Mouse (Mus musculus) midbrain, embryonic 14.5 days (tissue): ENCODE data around the gene Yif1b. TPM values are rescaled to one million over a fixed set of nuclear protein-coding genes. Genes with fewer than 3 reads are reported as not detected.

Experiments
- ATAC-seq: fragments of 200-750 bp; cut with Nextera tagmentation; 2 replicates; pipeline ENCODE4 v1.8.0; 2017; ENCODE audit warnings: moderate number of reproducible peaks, moderate library complexity; ENCODE audit not compliant: low FRiP score, low TSS enrichment
- DNase-seq: peaks from one replicate; pipeline ENCODE4 v3.0.0-alpha.2; 2015
- H3K27ac ChIP-seq: fragments of 300-500 bp; sonication (generic); replicated peaks from 2 replicates; pipeline ENCODE4 v1.5.1; 2014; ENCODE audit warnings: mild to moderate bottlenecking, low read depth, low read length, moderate library complexity
- H3K27me3 ChIP-seq: fragments of 300-500 bp; sonication (generic); 2 replicates; pipeline ENCODE4 v1.6.1; 2014; ENCODE audit warnings: low read length, control low read depth, mixed read lengths; ENCODE audit not compliant: control insufficient read depth, insufficient read depth
- H3K36me3 ChIP-seq: fragments of 300-500 bp; sonication (generic); 2 replicates; pipeline ENCODE4 v1.6.1; 2014; ENCODE audit warnings: low read length, control low read depth; ENCODE audit not compliant: control insufficient read depth, insufficient read depth
- H3K4me1 ChIP-seq: fragments of 300-500 bp; sonication (generic); 2 replicates; pipeline ENCODE4 v1.6.1; 2014; ENCODE audit warnings: mild to moderate bottlenecking, antibody characterized with exemption, low read length, control low read depth; ENCODE audit not compliant: control insufficient read depth, insufficient read depth
- H3K4me2 ChIP-seq: fragments of 300-500 bp; sonication (generic); 2 replicates; pipeline ENCODE4 v1.6.1; 2014; ENCODE audit warnings: mild to moderate bottlenecking, low read length, moderate library complexity
- H3K4me3 ChIP-seq: fragments of 300-500 bp; sonication (generic); replicated peaks from 2 replicates; pipeline ENCODE4 v1.5.1; 2014; ENCODE audit warnings: low read depth, low read length
- H3K9ac ChIP-seq: fragments of 300-500 bp; sonication (generic); replicated peaks from 2 replicates; pipeline ENCODE4 v1.6.1; 2014; ENCODE audit warnings: mild to moderate bottlenecking, low read length, moderate library complexity
- H3K9me3 ChIP-seq: fragments of 300-500 bp; sonication (generic); 2 replicates; pipeline ENCODE4 v1.6.1; 2016; ENCODE audit warnings: low read length, control low read depth, mixed read lengths; ENCODE audit not compliant: control insufficient read depth
- WGBS: fragments of 180-500 bp; shearing (Covaris S2); extraction: QIAGEN DNeasy Blood & Tissue Kit; methylation state at CpG from one replicate; pipeline ENCODE4 v1.1.7; 2014; 5-methylcytosine and 5-hydroxymethylcytosine counted together
- polyA plus RNA-seq: library from polyadenylated mRNA; unstranded; fragments of >200 nt; fragmentation: Nextera tagmentation; extraction: Ambion mirVana; gene quantifications from 2 replicates; pipeline ENCODE4 v1.2.1, GENCODE M21; 2014

Gene Yif1b
- polyA plus RNA-seq, 1 experiment from 2014 or later, result 86.6 TPM

- Histone ChIP-seq H3K4me3 (no peak overlapping the region), H3K4me1 (no peaks in the 10 kb centered on the region), H3K27ac (no peak overlapping the region), H3K36me3 (no peaks in the 10 kb centered on the region), H3K9ac (no peak overlapping the region), H3K27me3 (no peaks in the 10 kb centered on the region), H3K4me2 (no peak overlapping the region), H3K9me3 (no peaks in the 10 kb centered on the region)
- 70% methylated on average over 7 of the region's 7 CpGs for WGBS
- DNase-seq (no peak), ATAC-seq (no peak)
These were observed 27.5 kb downstream of the Yif1b start for GRCm38 (mm10) chr7:29265636-29266035.

GRCm38 (mm10) chr7:29266931-29267330 lies 28.8 kb downstream of the Yif1b start:
- Histone ChIP-seq H3K36me3 (no peaks in the 10 kb centered on the region), H3K27ac (no peak overlapping the region), H3K9me3 (no peaks in the 10 kb centered on the region), H3K4me1 (no peaks in the 10 kb centered on the region), H3K4me3 (no peak overlapping the region), H3K4me2 (no peak overlapping the region), H3K9ac (no peak overlapping the region), H3K27me3 (no peaks in the 10 kb centered on the region)
- WGBS, result 67% methylated on average over 4 of the region's 4 CpGs
- ATAC-seq (no peak), DNase-seq (no peak)

DNA sequence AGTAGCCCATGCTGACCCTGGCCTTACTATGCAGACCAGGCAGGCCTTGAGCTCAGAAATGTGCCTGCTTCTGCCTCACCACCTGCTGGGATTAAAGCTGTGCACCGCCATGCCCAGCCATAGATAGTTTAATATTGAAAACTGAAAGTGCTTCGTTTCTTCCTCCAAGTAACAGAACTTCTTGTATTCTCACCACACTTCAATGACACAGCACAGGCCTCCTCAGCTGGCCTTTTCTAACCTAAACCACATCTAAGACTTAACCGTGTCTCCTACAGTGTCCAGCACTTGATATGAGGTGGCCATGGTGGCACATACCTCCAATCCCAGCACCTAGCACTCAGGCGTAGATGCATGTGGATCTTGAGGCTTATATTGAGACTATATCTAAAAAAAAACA lies 32.3 kb downstream of the Yif1b start:
- Histone ChIP-seq H3K27ac (no peak overlapping the region), H3K36me3 (no peaks in the 10 kb centered on the region), H3K9ac (no peak overlapping the region), H3K4me3 (no peak overlapping the region), H3K27me3 (no peaks in the 10 kb centered on the region), H3K4me2 (no peak overlapping the region), H3K9me3 (no peaks in the 10 kb centered on the region), H3K4me1 (no peaks in the 10 kb centered on the region)
- DNase-seq (no peak), ATAC-seq (no peak)
- 89% methylated on average over 4 of the region's 4 CpGs for WGBS

DNA sequence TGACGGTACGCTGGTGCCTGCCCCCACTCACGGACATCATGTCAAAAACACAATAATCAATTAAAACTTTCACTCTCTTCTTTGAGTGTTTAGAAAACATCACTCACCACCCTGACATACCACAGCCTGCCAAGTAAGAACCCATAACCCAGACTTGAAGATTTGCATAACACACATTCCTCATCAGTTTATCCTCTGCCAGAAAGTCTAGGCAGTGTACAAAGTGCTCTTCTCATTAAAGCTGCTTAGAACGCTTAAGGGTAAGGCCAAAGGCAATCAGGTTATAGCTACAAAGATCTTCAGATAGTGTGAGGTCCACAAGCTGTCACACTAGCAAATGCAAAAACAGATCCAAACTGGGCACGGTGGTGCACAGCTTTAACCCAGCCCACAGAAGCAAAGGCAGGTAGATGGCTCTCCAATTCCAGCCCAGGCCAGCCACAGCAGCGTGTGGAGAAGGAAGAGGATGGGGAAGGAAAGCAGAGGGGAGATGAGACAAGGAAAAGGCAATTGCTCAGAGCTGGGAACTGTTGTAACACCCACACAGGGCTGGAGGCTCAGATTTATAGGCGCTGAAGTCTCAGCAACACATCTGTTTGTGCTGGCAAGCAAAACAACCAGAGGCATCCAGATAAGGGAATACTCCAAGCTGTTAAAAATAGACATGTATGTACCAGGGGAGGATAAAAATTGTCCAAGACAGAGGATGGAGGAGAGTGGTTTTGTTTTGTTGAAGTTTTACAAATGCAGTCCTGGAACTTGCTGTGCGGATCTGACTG lies 33.7 kb downstream of the Yif1b start:
- no peak overlapping the region for H3K9ac ChIP-seq
- WGBS, result 87% methylated on average over 8 of the region's 8 CpGs
- no peak overlapping the region for H3K27ac ChIP-seq
- no peaks in the 10 kb centered on the region for H3K4me1 ChIP-seq
- DNase-seq, result no peak
- H3K4me3 ChIP-seq, result no peak overlapping the region
- no peak for ATAC-seq
- H3K36me3 ChIP-seq, result no peaks in the 10 kb centered on the region
- no peak overlapping the region for H3K4me2 ChIP-seq
- no peaks in the 10 kb centered on the region for H3K27me3 ChIP-seq
- H3K9me3 ChIP-seq, result no peaks in the 10 kb centered on the region

GRCm38 (mm10) chr7:29276715-29277114 lies 38.6 kb downstream of the Yif1b start:
- H3K9ac ChIP-seq, result no peak overlapping the region
- H3K4me1 ChIP-seq, result peaks cover 3% of the 10 kb centered on the region
- H3K27ac ChIP-seq, result no peak overlapping the region
- peaks cover 15% of the 10 kb centered on the region; the same call in 1 of the 2 replicates for H3K27me3 ChIP-seq
- H3K4me2 ChIP-seq, result no peak overlapping the region
- ATAC-seq (no peak), DNase-seq (no peak)
- no peaks in the 10 kb centered on the region for H3K36me3 ChIP-seq
- no peak overlapping the region for H3K4me3 ChIP-seq
- no peaks in the 10 kb centered on the region for H3K9me3 ChIP-seq
- 92% methylated on average over 5 of the region's 5 CpGs for WGBS

DNA sequence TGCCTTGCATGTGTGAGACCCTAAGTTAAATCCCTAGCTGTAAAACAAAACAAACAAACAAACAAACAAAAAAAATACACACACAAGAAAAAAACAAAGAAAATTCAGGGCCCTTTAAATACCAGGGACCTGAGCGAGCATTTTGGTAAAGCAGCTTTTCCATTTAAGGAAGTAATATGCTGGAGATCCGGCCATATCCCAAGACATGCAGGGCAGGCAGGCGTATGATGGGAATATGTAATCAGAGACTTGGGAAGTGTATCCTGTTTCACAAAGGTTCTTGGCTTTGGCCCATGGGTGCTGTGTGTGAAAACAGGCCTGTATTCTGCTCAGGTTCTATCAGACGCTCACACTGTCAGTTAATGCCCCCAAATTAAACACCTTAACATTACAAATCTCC lies 39.4 kb downstream of the Yif1b start:
- no peak overlapping the region for H3K9ac ChIP-seq
- no peak overlapping the region for H3K4me3 ChIP-seq
- ATAC-seq, result no peak
- peaks cover 10% of the 10 kb centered on the region for H3K4me1 ChIP-seq
- 92% methylated on average over 4 of the region's 4 CpGs for WGBS
- H3K27ac ChIP-seq, result no peak overlapping the region
- H3K27me3 ChIP-seq, result peaks cover 23% of the 10 kb centered on the region
- H3K4me2 ChIP-seq, result no peak overlapping the region
- H3K9me3 ChIP-seq, result no peaks in the 10 kb centered on the region
- no peak for DNase-seq
- no peaks in the 10 kb centered on the region for H3K36me3 ChIP-seq

- H3K27ac ChIP-seq, result no peak overlapping the region
- H3K9me3 ChIP-seq, result no peaks in the 10 kb centered on the region
- no peak overlapping the region for H3K4me3 ChIP-seq
- ATAC-seq, result no peak
- no peak for DNase-seq
- H3K4me1 ChIP-seq, result peaks cover 10% of the 10 kb centered on the region
- peaks cover 28% of the 10 kb centered on the region for H3K27me3 ChIP-seq
- H3K36me3 ChIP-seq, result no peaks in the 10 kb centered on the region
- no peak overlapping the region for H3K4me2 ChIP-seq
- no peak overlapping the region for H3K9ac ChIP-seq
These were observed 41.1 kb downstream of the Yif1b start for GRCm38 (mm10) chr7:29279261-29279660.

GRCm38 (mm10) chr7:29279924-29280323 lies 41.8 kb downstream of the Yif1b start:
- Histone ChIP-seq H3K9ac (no peak overlapping the region), H3K27me3 (peaks cover 28% of the 10 kb centered on the region), H3K4me1 (peaks cover 10% of the 10 kb centered on the region), H3K36me3 (no peaks in the 10 kb centered on the region), H3K9me3 (no peaks in the 10 kb centered on the region), H3K4me3 (no peak overlapping the region), H3K27ac (no peak overlapping the region), H3K4me2 (no peak overlapping the region)
- 95% methylated on average over 8 of the region's 8 CpGs for WGBS
- ATAC-seq, result no peak
- no peak for DNase-seq

DNA sequence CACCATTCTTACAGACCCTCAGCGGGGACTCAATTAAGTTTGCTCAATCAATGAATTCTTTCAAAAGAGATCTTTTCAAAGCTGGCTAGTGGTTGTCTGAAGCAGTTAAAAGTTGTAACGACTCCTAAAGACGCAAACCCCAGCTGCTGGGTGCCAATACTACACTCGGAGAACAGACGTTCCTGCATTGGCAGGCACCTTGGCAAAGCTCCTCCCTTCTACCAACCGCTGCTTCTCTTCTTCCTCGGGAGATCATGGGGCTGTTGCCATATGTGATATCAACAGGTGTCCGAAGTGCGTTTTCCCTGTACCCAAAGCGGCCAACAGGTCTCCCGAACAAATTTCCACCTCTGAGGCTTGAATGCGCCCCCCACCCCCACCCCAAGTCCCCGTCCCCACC lies 42.7 kb downstream of the Yif1b start:
- no peak for DNase-seq
- WGBS, result 17% methylated on average over 13 of the region's 13 CpGs

More for the DNA sequence above, 42.7 kb downstream of the Yif1b start:
- peak overlapping the region; percentile 52; the same call in 1 of the 2 replicates for H3K9ac ChIP-seq
- H3K36me3 ChIP-seq, result no peaks in the 10 kb centered on the region
- H3K27ac ChIP-seq, result no peak overlapping the region
- peak overlapping the region; percentile 95 for H3K4me2 ChIP-seq
- peaks cover 10% of the 10 kb centered on the region for H3K4me1 ChIP-seq
- no peak for ATAC-seq
- no peaks in the 10 kb centered on the region for H3K9me3 ChIP-seq
- peak overlapping the region; percentile 48 for H3K4me3 ChIP-seq
- H3K27me3 ChIP-seq, result peaks cover 28% of the 10 kb centered on the region
